Mouse (Mus musculus) lung, postnatal 0 days (tissue): Measurements from ENCODE around the gene Dnah11. TPM values are rescaled to one million over a fixed set of nuclear protein-coding genes. Genes with fewer than 3 reads are reported as not detected.
"Not testable (repeated sequence)": the region's sequence is repeated elsewhere in the genome, so short reads cannot be mapped to it uniquely, and the experiment has no call there.

Experiments used
- ATAC-seq: fragments of 200-750 bp; cut with Nextera tagmentation; 2 replicates; pipeline ENCODE4 v1.8.0; 2017; ENCODE audit warnings: moderate library complexity
- DNase-seq: peaks from one replicate; pipeline ENCODE4 v3.0.0-alpha.2; 2016; ENCODE audit warnings: low spot score
- H3K27ac ChIP-seq: fragments of 300-500 bp; sonication (generic); 2 replicates; pipeline ENCODE4 v1.5.1; 2014; ENCODE audit warnings: antibody characterized with exemption, mild to moderate bottlenecking, low read length, mixed read lengths
- H3K27me3 ChIP-seq: fragments of 300-500 bp; sonication (generic); replicated peaks from 2 replicates; pipeline ENCODE4 v1.6.1; 2014; ENCODE audit warnings: low read length, mixed read lengths; ENCODE audit not compliant: insufficient read depth
- H3K36me3 ChIP-seq: fragments of 300-500 bp; sonication (generic); 2 replicates; pipeline ENCODE4 v1.6.1; 2014; ENCODE audit warnings: low read length, mixed read lengths; ENCODE audit not compliant: insufficient read depth
- H3K4me1 ChIP-seq: fragments of 300-500 bp; sonication (generic); 2 replicates; pipeline ENCODE4 v1.6.1; 2014; ENCODE audit warnings: antibody characterized with exemption, low read depth, low read length, mixed read lengths; ENCODE audit not compliant: insufficient read depth
- H3K4me2 ChIP-seq: fragments of 300-500 bp; sonication (generic); replicated peaks from 2 replicates; pipeline ENCODE4 v1.6.1; 2014; ENCODE audit warnings: low read depth, mild to moderate bottlenecking, low read length, moderate library complexity, mixed read lengths
- H3K4me3 ChIP-seq: fragments of 300-500 bp; sonication (generic); 2 replicates; pipeline ENCODE4 v1.5.1; 2014; ENCODE audit warnings: low read depth, low read length
- H3K9ac ChIP-seq: fragments of 300-500 bp; sonication (generic); replicated peaks from 2 replicates; pipeline ENCODE4 v1.6.1; 2014; ENCODE audit warnings: low read depth, mild to moderate bottlenecking
- H3K9me3 ChIP-seq: fragments of 300-500 bp; sonication (generic); 2 replicates; pipeline ENCODE4 v1.6.1; 2016; ENCODE audit warnings: low read length, mixed read lengths
- CTCF ChIP-seq: IDR thresholded peaks from 2 replicates; pipeline ENCODE4 v1.5.1; 2016; ENCODE audit warnings: antibody characterized with exemption, mild to moderate bottlenecking
- EP300 ChIP-seq: IDR thresholded peaks from 2 replicates; pipeline ENCODE4 v1.6.1; 2016; ENCODE audit warnings: antibody characterized with exemption, mild to moderate bottlenecking, control low read depth
- WGBS: fragments of 180-500 bp; shearing (Covaris S2); extraction: QIAGEN DNeasy Blood & Tissue Kit; methylation state at CpG from one replicate; pipeline ENCODE4 v1.1.7; 2014; 5-methylcytosine and 5-hydroxymethylcytosine counted together
- polyA plus RNA-seq: library from polyadenylated mRNA; unstranded; fragments of >200 nt; fragmentation: Nextera tagmentation; extraction: Ambion mirVana; gene quantifications from 2 replicates; pipeline ENCODE4 v1.2.1, GENCODE M21; 2015

Gene Dnah11
- polyA plus RNA-seq, 1 experiment from 2014 or later, result 0.51 TPM

- DNase-seq (no peak), ATAC-seq (no peak)
- no peak overlapping the region for H3K4me3 ChIP-seq
- H3K27ac ChIP-seq, result no peak overlapping the region
- H3K9me3 ChIP-seq, result no peaks in the 10 kb centered on the region
- no peaks in the 10 kb centered on the region for H3K4me1 ChIP-seq
- H3K27me3 ChIP-seq, result no peaks in the 10 kb centered on the region
- 61% methylated on average over 2 of the region's 2 CpGs for WGBS
- H3K36me3 ChIP-seq, result no peaks in the 10 kb centered on the region
- no peak overlapping the region for H3K4me2 ChIP-seq
- TF ChIP-seq CTCF (no peak), EP300 (no peak)
- no peak overlapping the region for H3K9ac ChIP-seq
Observed at GRCm38 (mm10) chr12:117938214-117938613, 260.6 kb downstream of the Dnah11 start.

- 53% methylated on average over 1 of the region's 1 CpGs for WGBS
- no peak for ATAC-seq
- Histone ChIP-seq H3K27me3 (no peaks in the 10 kb centered on the region), H3K9ac (no peak overlapping the region), H3K36me3 (no peaks in the 10 kb centered on the region), H3K4me3 (no peak overlapping the region), H3K27ac (no peak overlapping the region), H3K4me2 (no peak overlapping the region), H3K9me3 (no peaks in the 10 kb centered on the region), H3K4me1 (no peaks in the 10 kb centered on the region)
- TF ChIP-seq CTCF (no peak), EP300 (no peak)
- DNase-seq, result no peak
Observed at GRCm38 (mm10) chr12:117932026-117932425, 266.8 kb downstream of the Dnah11 start.

GRCm38 (mm10) chr12:117929768-117930167 is 269.1 kb downstream of the Dnah11 start:
- 79% methylated on average over 4 of the region's 4 CpGs for WGBS
- Histone ChIP-seq H3K27me3 (no peaks in the 10 kb centered on the region), H3K27ac (no peak overlapping the region), H3K4me2 (no peak overlapping the region), H3K9ac (no peak overlapping the region), H3K4me1 (no peaks in the 10 kb centered on the region), H3K9me3 (no peaks in the 10 kb centered on the region), H3K36me3 (no peaks in the 10 kb centered on the region), H3K4me3 (no peak overlapping the region)
- ATAC-seq, result no peak
- TF ChIP-seq CTCF (no peak), EP300 (no peak)
- no peak for DNase-seq

GRCm38 (mm10) chr12:117915826-117916588 is 282.8 kb downstream of the Dnah11 start:
- Histone ChIP-seq H3K9ac (no peak overlapping the region), H3K36me3 (no peaks in the 10 kb centered on the region), H3K4me2 (no peak overlapping the region), H3K27ac (no peak overlapping the region), H3K9me3 (no peaks in the 10 kb centered on the region), H3K4me1 (no peaks in the 10 kb centered on the region), H3K4me3 (no peak overlapping the region), H3K27me3 (no peaks in the 10 kb centered on the region)
- TF ChIP-seq EP300, result no peak
- TF ChIP-seq CTCF, result no peak
- no peak for DNase-seq
- no peak for ATAC-seq
- WGBS, result 62% methylated on average over 10 of the region's 10 CpGs

- Histone ChIP-seq H3K27ac (no peak overlapping the region), H3K36me3 (no peaks in the 10 kb centered on the region), H3K4me3 (no peak overlapping the region), H3K9ac (no peak overlapping the region), H3K27me3 (no peaks in the 10 kb centered on the region), H3K4me1 (no peaks in the 10 kb centered on the region), H3K9me3 (no peaks in the 10 kb centered on the region), H3K4me2 (no peak overlapping the region)
- no peak for TF ChIP-seq CTCF
- TF ChIP-seq EP300, result no peak
- WGBS, result 37% methylated on average over 10 of the region's 10 CpGs
- ATAC-seq (no peak), DNase-seq (no peak)
Observed at GRCm38 (mm10) chr12:117914613-117915245, 284.1 kb downstream of the Dnah11 start.

GRCm38 (mm10) chr12:117911396-117911795 is 287.4 kb downstream of the Dnah11 start:
- Histone ChIP-seq H3K4me2 (no peak overlapping the region), H3K9me3 (no peaks in the 10 kb centered on the region), H3K36me3 (no peaks in the 10 kb centered on the region), H3K27me3 (no peaks in the 10 kb centered on the region), H3K4me3 (no peak overlapping the region), H3K27ac (no peak overlapping the region), H3K9ac (no peak overlapping the region), H3K4me1 (no peaks in the 10 kb centered on the region)
- TF ChIP-seq EP300 (no peak), CTCF (no peak)
- no peak for ATAC-seq
- 77% methylated on average over 1 of the region's 1 CpGs for WGBS
- DNase-seq, result no peak

GRCm38 (mm10) chr12:117905232-117905840 is 293.5 kb downstream of the Dnah11 start:
- H3K27ac ChIP-seq, H3K9me3 ChIP-seq, H3K4me1 ChIP-seq, H3K9ac ChIP-seq, DNase-seq, ATAC-seq, H3K27me3 ChIP-seq, H3K36me3 ChIP-seq, H3K4me2 ChIP-seq, H3K4me3 ChIP-seq: not testable (repeated sequence)
- WGBS, result 80% methylated on average over 4 of the region's 4 CpGs
